Mouse (Mus musculus) spleen, adult 18-20 months (tissue): ENCODE results near the gene Nav2.

ENCODE experiments used
- DNase-seq, 2 experiments: peaks; one replicate each; pipeline ENCODE4 v3.0.0; 2022; ENCODE audit warnings: mixed read lengths in 2 of 2

The Nav2 gene

DNA sequence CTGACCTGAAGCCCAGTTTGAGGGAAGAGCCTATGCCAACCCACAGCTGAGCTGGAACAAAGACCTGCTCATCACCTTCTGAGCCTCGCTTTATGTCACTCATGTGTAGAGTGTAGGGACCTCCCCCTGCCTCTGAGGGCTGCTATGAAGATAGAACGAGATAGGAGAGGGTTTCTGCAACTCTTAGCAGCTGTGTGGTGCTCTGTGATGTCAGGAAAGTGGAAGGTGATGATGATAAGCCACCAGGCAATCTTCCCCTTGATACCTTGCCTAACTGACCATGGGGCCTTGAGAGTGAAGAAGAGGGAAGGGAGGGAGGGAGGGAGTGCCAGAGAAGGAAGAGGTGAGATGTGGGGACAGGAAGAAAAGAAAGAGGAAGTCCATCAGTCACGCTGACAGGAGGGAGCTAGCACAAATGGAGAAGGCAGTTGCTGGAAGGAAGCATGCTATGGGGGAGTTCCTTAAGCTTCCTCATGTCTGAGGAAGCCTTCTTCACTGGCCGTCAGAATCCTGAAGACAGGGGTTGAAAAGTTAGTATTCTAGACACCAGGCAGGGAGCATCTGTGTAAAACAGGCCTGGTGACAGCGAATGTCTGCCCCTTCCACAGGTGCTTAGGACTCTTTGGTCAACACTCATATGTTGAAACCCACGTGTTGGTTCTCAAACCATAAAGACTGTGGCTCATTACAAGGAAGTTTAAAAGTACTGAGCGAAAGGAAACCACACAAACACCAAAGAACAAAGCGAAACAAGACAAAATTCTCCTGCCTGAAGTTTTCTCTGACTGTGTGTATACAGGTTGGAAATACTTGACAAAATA is at the start of gene Nav2:
Nav2 (plus strand) TSS at position 196 of the 821 bp plus-strand sequence.
- DNase-seq = peak in 1 of 2 experiments; percentile 17

GRCm38 (mm10) chr7:48859362-48859761 is 49.2 kb upstream of the Nav2 start:
- no peak for DNase-seq

DNA sequence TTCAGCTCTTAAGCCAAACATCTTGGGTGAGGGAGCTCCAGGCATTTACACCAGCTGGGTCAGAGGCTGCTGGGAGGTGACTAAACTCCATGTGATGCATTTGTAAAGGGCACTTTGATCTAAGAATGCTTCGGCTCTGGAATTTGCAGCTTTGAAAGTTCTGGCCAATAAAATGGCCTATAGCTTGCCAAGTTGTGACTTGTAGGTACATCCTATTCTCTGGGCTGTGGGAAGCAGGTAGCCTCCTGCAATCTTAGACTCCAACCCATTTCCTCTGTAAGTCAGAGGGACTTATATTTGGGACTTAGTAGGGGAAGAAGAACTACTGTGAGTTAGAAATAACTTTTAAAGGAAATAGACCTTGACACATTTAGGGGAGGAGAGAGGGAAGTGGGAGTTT is 47.6 kb upstream of the Nav2 start:
- DNase-seq = no peak

DNA sequence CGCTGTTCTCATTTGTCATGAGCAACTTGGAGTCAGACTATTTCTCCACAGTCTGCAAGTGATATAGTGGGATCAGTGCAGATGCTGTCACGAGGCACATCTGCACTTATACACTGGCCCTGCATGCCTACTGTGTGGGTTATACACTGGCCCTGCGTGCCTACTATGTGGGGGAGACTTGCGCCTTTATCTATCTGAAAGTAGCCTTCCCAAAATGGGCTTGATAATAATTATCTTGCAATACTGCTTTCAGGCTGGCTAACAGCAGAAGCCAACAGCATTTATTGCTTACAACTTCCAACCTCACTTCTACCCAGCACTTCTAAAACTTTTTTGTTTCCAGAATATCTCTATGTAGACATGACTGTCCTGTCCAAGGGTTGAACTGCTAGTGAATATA is 46.7 kb upstream of the Nav2 start:
- no peak for DNase-seq

GRCm38 (mm10) chr7:48864199-48864598 is 44.3 kb upstream of the Nav2 start:
- no peak for DNase-seq

DNA sequence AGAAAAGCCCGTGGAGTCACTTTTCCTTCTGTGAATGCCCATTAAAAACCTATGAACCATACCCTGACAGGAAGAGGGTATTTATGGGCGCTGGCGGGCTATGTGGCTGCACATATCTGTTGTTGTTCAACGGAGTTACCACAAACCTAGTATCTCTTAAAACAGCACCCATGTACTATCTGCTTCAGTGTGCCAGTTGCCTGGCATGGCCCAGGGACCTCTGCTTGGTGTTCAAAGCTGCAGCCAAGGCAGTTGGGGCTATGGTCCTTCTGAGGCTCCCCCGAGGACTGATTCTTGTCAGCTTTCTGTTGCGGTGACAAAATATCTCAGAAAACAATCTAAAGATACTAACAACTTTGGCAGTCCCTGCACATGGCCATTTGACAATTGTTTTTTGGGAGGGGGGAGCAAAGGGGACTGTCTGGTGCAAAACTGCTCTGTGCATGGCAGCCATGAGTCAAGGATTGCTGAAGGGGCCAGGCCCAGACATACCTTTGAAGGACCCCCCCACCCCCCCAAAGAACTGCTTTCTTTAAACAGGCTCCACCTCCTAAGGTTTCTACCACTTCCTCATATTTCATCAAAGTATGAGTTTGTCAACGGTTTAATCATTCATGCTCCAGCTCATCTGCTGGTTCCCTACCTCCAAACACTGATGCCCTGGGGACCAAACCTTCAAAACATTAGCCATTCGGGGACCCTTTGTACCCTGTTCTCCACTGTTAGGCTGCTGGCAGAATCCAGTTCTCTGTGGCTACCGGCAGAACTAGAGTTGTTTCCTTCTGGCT is 43.7 kb upstream of the Nav2 start:
- DNase-seq = no peak

- DNase-seq = no peak
These were observed 40.9 kb upstream of the Nav2 start for GRCm38 (mm10) chr7:48867576-48867975.

GRCm38 (mm10) chr7:48870144-48870543 is 38.4 kb upstream of the Nav2 start:
- no peak for DNase-seq

GRCm38 (mm10) chr7:48870579-48871180 is 37.8 kb upstream of the Nav2 start:
- DNase-seq = no peak

DNA sequence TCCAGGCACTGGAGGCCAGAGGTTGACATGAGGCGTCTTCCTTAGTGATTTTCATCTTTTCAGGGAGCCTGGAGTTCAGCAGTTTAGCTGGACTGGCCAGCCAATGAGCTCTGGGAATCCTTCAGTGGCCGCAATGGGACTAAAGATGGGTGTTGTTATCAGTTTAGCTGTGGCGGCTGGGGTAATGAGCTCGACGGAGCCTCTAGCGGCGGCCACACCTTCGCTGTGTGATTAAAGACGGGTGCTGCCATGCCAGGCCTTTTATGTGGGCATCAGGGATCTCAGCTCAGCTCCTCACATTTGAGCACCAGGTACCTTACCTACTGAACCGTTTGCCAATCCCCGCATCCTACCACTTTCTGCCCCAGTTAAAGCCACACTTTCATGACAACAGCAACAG is 37.2 kb upstream of the Nav2 start:
- no peak for DNase-seq

- no peak for DNase-seq
These were observed 33.4 kb upstream of the Nav2 start for GRCm38 (mm10) chr7:48875096-48875495.

DNA sequence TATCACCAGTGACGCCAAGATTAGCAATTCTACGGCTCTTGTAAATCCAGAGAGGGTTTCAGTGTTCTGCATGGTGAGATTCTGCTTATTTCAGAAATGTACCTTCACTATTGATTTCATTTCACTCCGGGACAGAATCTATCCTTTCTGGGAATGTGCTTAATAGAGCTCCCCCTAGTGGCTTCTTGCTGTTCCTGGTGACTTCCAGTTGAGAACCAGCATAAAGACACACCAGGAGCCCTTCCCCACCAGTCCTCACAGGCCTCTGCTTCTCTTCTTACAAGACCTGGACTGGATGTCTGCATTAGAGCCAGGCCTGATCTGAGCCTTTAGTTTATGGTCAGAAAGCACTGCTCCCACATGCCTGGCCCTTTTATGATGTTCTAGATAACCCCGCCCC is 32.0 kb upstream of the Nav2 start:
- peak in 1 of 2 experiments; percentile 30 for DNase-seq

DNA sequence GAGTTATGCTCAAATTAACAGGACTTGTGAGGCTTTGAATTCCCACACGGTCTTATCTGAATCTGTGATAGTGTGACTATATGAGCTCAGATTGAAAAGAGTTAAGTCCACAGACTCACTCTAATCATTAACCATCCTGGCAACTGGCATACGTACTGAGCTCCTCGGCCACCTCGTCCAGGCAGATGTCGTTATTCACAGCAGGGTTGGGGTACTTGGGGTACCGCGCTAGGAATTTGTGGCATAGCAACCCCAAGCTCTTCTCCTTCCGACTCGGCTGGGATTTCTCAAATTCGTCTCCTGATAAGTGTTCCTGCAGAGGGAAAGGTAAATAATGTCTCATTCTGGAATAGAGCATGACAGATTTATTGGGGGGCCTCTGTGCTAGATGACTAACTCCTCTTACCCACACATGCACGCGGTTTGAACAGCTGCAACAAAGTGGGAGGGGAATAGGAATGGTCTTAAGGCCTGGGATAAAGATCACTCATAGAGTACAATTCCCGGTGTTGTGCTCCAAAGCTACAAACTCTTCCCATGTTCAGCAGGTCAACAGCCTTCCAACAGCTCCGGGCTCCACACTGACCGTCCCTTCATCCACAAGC is 30.6 kb upstream of the Nav2 start:
- no peak for DNase-seq

DNA sequence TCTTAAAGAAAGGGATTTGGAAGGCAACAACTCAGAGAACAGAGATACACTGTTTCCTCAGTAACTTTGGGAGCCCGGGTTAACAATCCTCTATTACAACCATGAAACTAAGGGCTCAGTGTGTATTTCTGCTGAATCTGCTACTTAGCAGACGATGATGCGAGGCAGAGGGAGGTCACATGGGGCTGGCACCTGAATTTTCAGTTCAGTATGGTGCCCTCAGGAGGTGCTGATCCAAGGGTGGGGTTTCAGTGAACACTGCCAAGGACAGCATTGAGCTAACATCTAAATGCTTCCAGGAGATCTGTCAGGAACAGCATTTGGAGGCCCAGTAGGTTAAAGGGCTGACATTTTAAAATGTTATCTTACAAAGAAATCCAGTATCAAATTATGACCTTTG is 28.9 kb upstream of the Nav2 start:
- DNase-seq = no peak

DNA sequence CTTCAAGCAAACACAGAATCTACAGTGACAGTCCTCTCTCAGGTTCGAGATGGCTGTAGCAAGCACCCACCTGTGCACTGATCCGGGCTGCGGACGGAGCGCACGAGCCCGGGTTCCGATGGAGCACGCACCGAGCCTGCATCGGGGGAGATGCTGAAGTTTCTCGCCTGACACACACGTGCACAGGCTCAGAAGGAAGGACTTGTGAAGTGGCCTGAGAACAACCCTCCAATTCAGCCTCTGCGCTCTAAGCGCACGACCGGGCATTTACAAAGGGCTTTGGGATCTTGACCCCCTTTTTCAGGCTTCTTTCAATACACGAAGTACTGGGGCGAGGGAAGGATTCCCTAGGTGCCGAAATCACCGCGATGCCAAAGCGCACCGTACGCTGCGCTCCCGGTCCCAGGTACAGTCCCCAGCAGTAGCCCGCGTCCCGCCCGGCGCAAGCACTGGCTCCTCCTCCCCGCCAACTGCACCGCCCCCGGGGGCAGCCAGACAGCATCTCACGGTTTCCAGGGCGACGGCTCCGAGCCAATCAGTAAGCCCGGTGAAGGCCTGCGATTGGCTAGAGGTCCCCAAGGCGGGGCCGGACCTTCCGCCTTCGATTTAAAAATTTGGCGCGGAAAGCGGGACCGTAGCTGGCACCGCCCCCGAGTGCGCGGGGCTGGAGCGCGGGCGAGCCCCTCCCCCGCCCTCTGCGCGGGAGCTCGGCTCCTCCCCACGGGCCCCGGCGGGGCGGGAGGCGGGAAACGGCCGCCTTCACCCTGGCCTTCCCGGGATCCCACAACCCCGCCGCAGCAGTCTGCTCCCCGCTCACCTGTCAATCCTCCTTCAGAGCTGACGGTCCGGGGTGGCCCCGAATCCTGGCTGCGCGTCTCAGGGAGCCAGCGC is 27.7 kb upstream of the Nav2 start:
- peak; percentile 91 for DNase-seq

DNA sequence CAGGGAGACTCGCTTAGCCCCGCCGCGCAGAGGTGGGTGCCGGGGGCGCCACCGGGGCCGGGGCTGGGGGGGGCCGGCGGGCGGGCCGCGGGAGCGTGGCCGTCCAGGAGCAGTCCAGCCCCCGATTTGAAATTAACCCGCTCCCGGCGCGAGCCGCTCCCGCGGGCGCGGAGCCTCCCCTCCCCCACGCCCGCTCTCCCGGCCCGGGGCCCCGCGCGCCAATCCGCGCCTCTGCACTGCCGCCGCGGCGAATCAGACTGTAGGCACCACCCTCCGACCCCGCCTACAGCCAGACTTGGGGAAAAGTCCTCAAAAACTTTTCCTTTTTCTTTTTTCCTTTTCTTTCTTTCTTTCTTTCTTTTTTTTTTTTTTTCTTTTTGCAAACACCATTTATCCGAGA is 27.0 kb upstream of the Nav2 start, which contains the start of gene E2f8:
E2f8 (minus strand) TSS at position 111 of the 400 bp plus-strand sequence.
- peak; percentile 28 to 38 for DNase-seq

DNA sequence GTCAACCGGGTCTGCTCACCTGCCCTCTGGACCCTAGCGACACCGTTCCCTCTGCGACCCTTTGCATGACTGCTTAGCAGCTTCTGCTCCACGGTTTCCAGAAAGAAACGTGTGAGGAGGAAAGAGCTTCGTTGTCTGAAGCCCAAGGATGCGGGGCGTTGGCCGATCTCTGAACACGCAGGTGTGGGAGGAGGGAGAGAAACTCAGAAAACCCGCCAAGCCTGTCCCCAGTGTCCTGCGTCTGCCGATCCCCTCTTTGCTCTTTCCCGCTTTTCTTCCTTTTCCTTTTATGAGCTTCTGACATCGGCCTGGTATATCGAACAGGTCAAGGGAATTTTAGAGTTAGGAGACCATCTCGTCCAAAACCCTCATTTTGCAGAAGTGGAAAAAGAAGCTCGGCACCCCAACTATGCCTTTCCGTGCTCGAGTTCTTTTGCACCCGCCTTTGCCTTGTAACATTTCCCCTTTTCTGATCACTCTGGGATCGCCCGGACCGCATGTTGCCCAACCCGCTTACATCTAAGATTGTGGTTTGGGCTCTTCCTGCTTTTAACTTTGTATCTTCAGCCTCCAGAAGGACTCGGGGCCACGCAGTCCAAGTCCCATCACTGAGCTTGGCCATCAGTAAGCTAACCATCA is 26.4 kb upstream of the Nav2 start:
- DNase-seq = peak in 1 of 2 experiments; percentile 17

DNA sequence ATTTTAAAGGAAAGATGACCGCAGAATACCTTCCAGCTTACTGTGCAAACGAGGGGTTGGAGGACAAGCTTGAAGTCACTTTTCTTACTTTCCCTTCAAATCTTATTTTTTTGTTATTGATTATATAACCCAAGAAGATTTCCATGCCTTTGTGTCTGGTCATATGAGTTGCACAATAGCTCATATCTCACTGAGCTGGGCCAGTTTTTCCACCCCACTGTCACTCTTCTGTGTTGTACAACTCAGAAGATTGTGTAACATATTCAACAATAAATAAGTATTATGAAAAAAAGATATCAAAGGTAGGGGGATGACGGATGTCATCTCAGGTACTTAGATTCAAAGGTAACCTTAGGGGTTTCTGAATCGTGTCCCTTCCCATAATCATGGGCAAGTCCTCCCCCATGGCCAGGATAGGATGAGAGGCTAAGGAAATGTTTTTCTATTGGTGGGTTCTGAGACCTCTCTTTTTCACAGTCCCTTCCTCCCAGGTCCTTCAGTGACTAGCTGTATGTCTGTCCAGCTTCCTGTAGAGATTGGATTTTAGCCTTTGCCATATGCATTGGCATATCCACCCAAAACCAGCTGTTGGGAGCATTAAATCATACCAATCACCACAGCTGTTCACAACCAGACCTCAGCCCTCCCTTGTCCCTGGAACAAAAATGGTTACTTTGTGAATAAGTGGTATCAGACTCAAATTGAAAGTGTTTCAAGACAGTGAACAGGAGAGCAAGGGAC is 24.8 kb upstream of the Nav2 start:
- no peak for DNase-seq

DNA sequence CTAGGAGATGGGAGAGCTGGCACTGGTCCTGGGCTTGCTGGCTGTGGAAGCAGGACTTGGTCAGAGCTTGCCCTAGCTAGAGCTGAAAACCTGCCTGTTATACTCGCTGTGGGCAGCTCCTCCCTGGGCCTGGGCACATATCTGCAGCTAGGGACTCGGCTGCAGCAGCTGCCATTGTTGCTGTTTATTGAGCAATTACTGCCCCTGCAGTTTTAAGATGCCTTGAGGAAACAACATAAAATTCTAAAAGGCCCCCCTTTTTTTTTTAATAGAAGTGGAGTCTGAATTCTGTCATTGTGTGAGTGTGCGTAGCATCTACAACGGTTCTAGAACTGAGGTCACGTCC is 24.3 kb upstream of the Nav2 start:
- DNase-seq = no peak

- no peak for DNase-seq
These were observed 20.5 kb upstream of the Nav2 start for GRCm38 (mm10) chr7:48887973-48888372.

DNA sequence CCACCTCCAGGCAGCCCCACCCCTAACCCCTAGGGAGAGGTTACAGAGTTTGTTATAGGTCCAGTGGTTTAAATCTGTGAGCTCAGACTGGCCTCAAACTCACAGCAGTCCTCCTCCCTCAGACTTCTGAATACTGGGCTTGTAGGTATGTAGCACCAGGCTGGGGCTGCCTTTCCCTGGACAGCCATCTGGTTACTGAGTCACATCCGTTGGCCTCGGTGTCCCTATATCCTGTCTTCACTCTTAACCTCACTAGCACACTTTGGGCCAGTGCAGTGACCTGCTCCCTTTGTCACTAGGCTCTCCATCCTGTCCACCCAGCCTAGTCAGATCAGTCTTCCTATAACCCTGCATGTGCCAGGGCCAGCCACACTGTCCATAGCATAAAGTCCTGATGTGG is 19.8 kb upstream of the Nav2 start:
- no peak for DNase-seq
